Comparison of ENCODE assay signal across 18 mouse cellular contexts in genomic region chr11:5012213-5012715, GRCm38 (mm10). TPM values are rescaled to one million over a fixed set of nuclear protein-coding genes. Genes with fewer than 3 reads are reported as not detected.
DNase-seq lines count a peak whose midpoint lies in the region; ATAC-seq and TF ChIP-seq lines count a peak whose summit lies in the region.
"Had no signal": no experiment of that assay in that cellular context is flagged by ENCODE, and none has a peak within 500 bp of the region (broad histone marks: within the 10 kb centered on the region; RNA-seq: fewer than 3 reads in every experiment).

No protein-coding gene starts in this region.

- peaks cover 35% of the 10 kb centered on the region for H3K36me3 ChIP-seq in kidney, postnatal 0 days (ENCODE audit: insufficient read depth, low read length)
- peaks cover 20% of the 10 kb centered on the region for H3K36me3 ChIP-seq in heart, embryonic 16.5 days (ENCODE audit: control insufficient read depth, insufficient read depth)

- no peak for ATAC-seq in kidney, postnatal 0 days (replicated peaks; ENCODE audit: low FRiP score, low read depth)
- ATAC-seq in heart, embryonic 16.5 days (replicated peaks; ENCODE audit: extremely low read depth, insufficient read depth, low FRiP score) = no peak
- peak; percentile 30; the same call in 1 of the 2 replicates for ATAC-seq in megakaryocyte, adult 5-6 weeks (ENCODE audit: poor library complexity, severe bottlenecking)
- ATAC-seq: forebrain, postnatal 0 days; intestine, postnatal 0 days had no signal

- peak overlapping the region; percentile 54; the same call in 1 of the 2 replicates for H3K27ac ChIP-seq in kidney, postnatal 0 days
- H3K27ac ChIP-seq in brown adipose tissue, adult 24 weeks (replicated peaks; ENCODE audit: low read depth, low read length) = peak overlapping the region; percentile 85
- H3K27ac ChIP-seq in heart, embryonic 16.5 days (ENCODE audit: low read length) = peak overlapping the region; percentile 9; the same call in 1 of the 2 replicates
- H3K27ac ChIP-seq: hindbrain, embryonic 12.5 days; neural tube, embryonic 12.5 days had no signal

- H3K9me3 ChIP-seq in kidney, postnatal 0 days (replicated peaks; ENCODE audit: low read length) = no peaks in the 10 kb centered on the region
- no peaks in the 10 kb centered on the region for H3K9me3 ChIP-seq in heart, embryonic 16.5 days (replicated peaks; ENCODE audit: control insufficient read depth, low read length)
- H3K9me3 ChIP-seq: hindbrain, embryonic 12.5 days; neural tube, embryonic 12.5 days had no signal

- DNase-seq in kidney, postnatal 0 days (ENCODE audit: low spot score) = peak; percentile 8
- DNase-seq in kidney, postnatal 36 days = no peak
- DNase-seq in cerebellum, adult 18-20 months = no peak
- no peak for DNase-seq in embryo, embryonic 9.5 days (ENCODE audit: extremely low spot score)
- DNase-seq: adrenal gland, postnatal 25 days; cerebellum, postnatal 10 days; forebrain, postnatal 0 days; gastrocnemius, postnatal 25 days; kidney, postnatal 10 days; lung, adult 2 months; right cerebral cortex, postnatal 25 days; thymus, adult 18-20 months had no signal

- no peak overlapping the region for H3K4me2 ChIP-seq in kidney, postnatal 0 days (ENCODE audit: low read length)
- H3K4me2 ChIP-seq in heart, embryonic 16.5 days (ENCODE audit: low read depth, low read length) = no peak overlapping the region
- H3K4me2 ChIP-seq: hindbrain, embryonic 12.5 days; neural tube, embryonic 12.5 days had no signal

- 63% methylated on average over 5 of the region's 5 CpGs for WGBS in kidney, postnatal 0 days
- 73% methylated on average over 5 of the region's 5 CpGs for WGBS in heart, embryonic 16.5 days

- TF ChIP-seq CTCF in kidney, postnatal 0 days (IDR thresholded peaks at IDR 0.05; ENCODE audit: low read depth) = no peak

- no peaks in the 10 kb centered on the region for H3K27me3 ChIP-seq in kidney, postnatal 0 days (ENCODE audit: insufficient read depth, low read length)
- H3K27me3 ChIP-seq in heart, embryonic 16.5 days (ENCODE audit: control insufficient read depth, insufficient read depth, low read length) = no peaks in the 10 kb centered on the region
- H3K27me3 ChIP-seq: hindbrain, embryonic 12.5 days; neural tube, embryonic 12.5 days had no signal

- no peak overlapping the region for H3K9ac ChIP-seq in kidney, postnatal 0 days (ENCODE audit: low read depth, low read length)
- H3K9ac ChIP-seq in heart, embryonic 16.5 days (ENCODE audit: low read length) = no peak overlapping the region
- H3K9ac ChIP-seq: forebrain, postnatal 0 days; hindbrain, embryonic 12.5 days; neural tube, embryonic 12.5 days had no signal

- no peaks in the 10 kb centered on the region for H3K4me1 ChIP-seq in kidney, postnatal 0 days (replicated peaks; ENCODE audit: insufficient read depth, low read length)
- no peaks in the 10 kb centered on the region for H3K4me1 ChIP-seq in brown adipose tissue, adult 24 weeks (ENCODE audit: control insufficient read depth, insufficient read depth, insufficient read length, low read length)
- peaks cover 2% of the 10 kb centered on the region; the same call in 1 of the 2 replicates for H3K4me1 ChIP-seq in heart, embryonic 16.5 days (ENCODE audit: control insufficient read depth, insufficient read depth, low read length)
- H3K4me1 ChIP-seq: hindbrain, embryonic 12.5 days; neural tube, embryonic 12.5 days had no signal

- H3K4me3 ChIP-seq in kidney, postnatal 0 days (replicated peaks; ENCODE audit: low read depth, low read length) = no peak overlapping the region
- no peak overlapping the region for H3K4me3 ChIP-seq in brown adipose tissue, adult 24 weeks (ENCODE audit: insufficient read depth, low read depth, low read length)
- no peak overlapping the region for H3K4me3 ChIP-seq in heart, embryonic 16.5 days (ENCODE audit: low read length)
- H3K4me3 ChIP-seq: hindbrain, embryonic 12.5 days; neural tube, embryonic 12.5 days had no signal

RNA-seq across cellular contexts. Expression of gene Ap1b1, which starts 25.6 kb away (rescaled TPM):
- polyA plus RNA-seq in kidney, postnatal 0 days (2015; fragmentation: Nextera tagmentation; extraction: Ambion mirVana) = 54.5 and 61.6 TPM in 2 replicates
- 27.0 and 49.5 TPM in 2 replicates for polyA plus RNA-seq in brown adipose tissue, adult 24 weeks (2012; ENCODE audit: insufficient read depth, insufficient read length, missing spikeins)
- 44.4 and 45.1 TPM in 2 replicates for polyA plus RNA-seq in heart, embryonic 16.5 days (2015; fragmentation: Nextera tagmentation; extraction: Ambion mirVana)
- total RNA-seq in megakaryocyte, adult 5-6 weeks (2015) = 38.8 and 39.4 TPM in 2 replicates
- 37.0 and 38.3 TPM in 2 replicates for total RNA-seq in megakaryocyte, adult 5-6 weeks (2017)

RNA-seq across cellular contexts. Expression of gene Rasl10a, which starts 45.7 kb away (rescaled TPM):
- 1.9 and 2.7 TPM in 2 replicates for polyA plus RNA-seq in kidney, postnatal 0 days (2015; fragmentation: Nextera tagmentation; extraction: Ambion mirVana)
- polyA plus RNA-seq in brown adipose tissue, adult 24 weeks (2012; ENCODE audit: insufficient read depth, insufficient read length, missing spikeins) = 0.95 and 3.4 TPM in 2 replicates
- polyA plus RNA-seq in heart, embryonic 16.5 days (2015; fragmentation: Nextera tagmentation; extraction: Ambion mirVana) = 0.62 and 1.4 TPM in 2 replicates
- total RNA-seq in megakaryocyte, adult 5-6 weeks (2015) = not detected in 2 replicates
- total RNA-seq in megakaryocyte, adult 5-6 weeks (2017) = not detected in 2 replicates
- total RNA-seq: gastrocnemius, postnatal 25 days had no signal

RNA-seq across cellular contexts. Expression of gene Gas2l1, which starts 52.9 kb away (rescaled TPM):
- 27.2 and 30.3 TPM in 2 replicates for polyA plus RNA-seq in kidney, postnatal 0 days (2015; fragmentation: Nextera tagmentation; extraction: Ambion mirVana)
- polyA plus RNA-seq in brown adipose tissue, adult 24 weeks (2012; ENCODE audit: insufficient read depth, insufficient read length, missing spikeins) = 17.7 and 20.5 TPM in 2 replicates
- polyA plus RNA-seq in heart, embryonic 16.5 days (2015; fragmentation: Nextera tagmentation; extraction: Ambion mirVana) = 16.4 and 19.1 TPM in 2 replicates
- 1.5 and 2.4 TPM in 2 replicates for total RNA-seq in megakaryocyte, adult 5-6 weeks (2015)
- 0.89 and 1.1 TPM in 2 replicates for total RNA-seq in megakaryocyte, adult 5-6 weeks (2017)

Comparison
In these comparisons a context has a peak if more than half of its experiments do, and no peak if none do; other contexts are left out.
1. H3K27ac ChIP-seq: peak in every context shown above with its lines; median percentile 85 in brown adipose tissue, adult 24 weeks; 54 in kidney, postnatal 0 days; 9 in heart, embryonic 16.5 days.